Mouse (Mus musculus) cerebellum, postnatal 10 days (tissue): ENCODE data around the gene D630039A03Rik.

Source experiments
- DNase-seq, 2 experiments: peaks; one replicate each; pipeline ENCODE4 v3.0.0; 2021; ENCODE audit warnings: mixed read lengths in 2 of 2

D630039A03Rik gene

GRCm38 (mm10) chr4:57916201-57916661, at the start of gene D630039A03Rik:
Gene D630039A03Rik, minus strand, starts transcription at chr4:57916297.
- DNase-seq: peak; percentile 81 to 82

DNA sequence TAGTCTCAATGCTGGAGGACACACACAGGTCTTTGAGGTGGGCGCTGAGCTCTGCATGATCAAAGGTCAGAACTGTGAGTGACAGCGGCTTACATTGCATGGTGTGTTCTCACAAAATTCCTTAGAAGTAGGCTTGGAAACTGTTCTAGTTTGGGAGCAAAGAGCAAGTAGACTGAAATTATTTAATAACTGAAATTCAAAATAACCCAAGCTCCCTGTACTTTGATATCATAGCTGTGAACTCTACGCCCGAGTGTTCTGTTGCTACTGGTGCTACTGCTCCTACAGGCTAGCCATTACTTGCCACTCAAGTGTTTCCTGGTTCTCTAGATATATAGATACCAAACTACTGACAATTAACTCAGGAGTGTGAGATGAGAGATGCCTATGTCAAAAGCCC, 49.4 kb upstream of the D630039A03Rik start:
- DNase-seq: no peak

DNA sequence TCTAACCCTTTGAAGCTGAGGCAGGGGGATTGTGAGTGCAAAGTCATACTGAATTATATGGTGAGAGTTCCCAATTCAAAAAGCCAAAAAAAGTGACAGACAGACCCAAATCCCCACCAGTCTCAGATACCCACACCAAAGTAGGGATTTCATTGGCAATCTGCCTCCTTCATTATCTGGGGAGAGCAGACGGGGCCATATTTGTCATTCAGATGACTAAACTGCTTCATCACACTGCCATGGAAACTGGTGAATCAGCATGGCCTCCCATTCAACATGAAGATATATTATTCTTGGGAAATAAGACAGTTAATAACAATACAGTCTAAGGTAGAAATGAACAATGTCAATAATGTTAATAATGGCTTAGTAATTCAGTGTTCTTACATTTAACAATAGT, 48.0 kb upstream of the D630039A03Rik start:
- no peak for DNase-seq

DNA sequence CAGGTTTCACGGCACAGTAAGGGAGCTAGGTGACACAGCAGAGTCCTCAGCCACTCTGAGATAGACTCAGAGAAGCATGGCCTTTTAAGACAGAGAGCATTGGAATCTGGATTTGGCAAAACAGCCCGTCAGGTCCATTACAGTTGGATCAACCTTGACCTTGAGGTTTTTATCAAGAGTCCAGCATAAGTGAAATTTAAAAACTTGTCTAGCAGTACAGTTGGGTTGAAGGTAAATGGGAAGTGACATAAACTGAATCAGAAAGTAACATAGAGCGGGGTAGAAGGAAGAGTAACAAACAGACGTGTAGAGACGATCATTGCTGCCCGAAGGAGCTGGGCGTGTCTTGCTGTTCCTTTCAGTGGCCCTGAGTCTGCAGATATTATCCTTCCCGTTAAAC, 43.0 kb upstream of the D630039A03Rik start:
- no peak for DNase-seq

DNA sequence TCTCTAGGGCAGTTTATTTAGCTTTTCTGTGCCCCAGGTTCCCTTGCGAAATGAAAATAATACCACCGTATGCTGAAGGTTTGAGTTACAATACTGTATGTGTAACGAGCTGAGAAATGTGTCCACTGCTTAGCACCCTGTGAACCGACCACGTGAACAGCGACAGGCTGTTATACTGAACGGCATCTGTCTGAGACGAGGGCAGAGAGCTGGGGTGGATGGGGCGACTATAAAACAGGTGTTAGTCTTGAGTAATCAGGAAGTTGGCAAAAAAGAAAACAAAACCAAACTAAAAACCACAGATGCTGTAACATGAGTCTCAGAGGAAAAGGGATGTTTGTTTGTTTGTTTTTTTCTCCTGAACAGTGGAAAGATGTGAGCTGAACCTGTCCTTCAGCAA, 42.0 kb upstream of the D630039A03Rik start:
- DNase-seq: no peak

GRCm38 (mm10) chr4:57957200-57958085, 41.3 kb upstream of the D630039A03Rik start:
- DNase-seq: peak; percentile 67 to 69

GRCm38 (mm10) chr4:57956029-57956960, 40.2 kb upstream of the D630039A03Rik start, which contains the start of gene Txn1:
Gene Txn1, minus strand, starts transcription at chr4:57956411.
- DNase-seq: peak; percentile 98 to 99

- peak; percentile 75 to 76 for DNase-seq
These were observed 39.5 kb upstream of the D630039A03Rik start for GRCm38 (mm10) chr4:57955544-57955958.

DNA sequence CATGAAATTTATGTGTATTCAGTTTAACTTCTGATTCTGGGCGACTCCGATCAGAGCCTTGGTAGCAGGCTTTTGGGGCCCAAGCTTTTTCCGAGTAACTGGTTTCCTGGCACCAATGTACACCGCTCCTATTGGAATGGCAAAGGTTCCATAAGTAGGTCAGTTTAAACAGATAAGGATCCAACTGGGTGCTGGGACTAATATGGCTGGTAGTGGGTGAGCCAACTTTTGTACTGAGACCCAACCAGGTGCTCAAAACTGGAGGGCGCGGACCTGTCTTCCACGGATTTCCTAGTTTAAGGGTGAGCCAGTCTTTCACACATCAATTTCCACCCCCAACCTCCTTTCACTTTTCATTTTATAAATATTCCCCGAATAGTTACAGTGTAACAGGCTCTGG, 38.9 kb upstream of the D630039A03Rik start:
- peak; percentile 12 to 20 for DNase-seq

- no peak for DNase-seq
These were observed 38.5 kb upstream of the D630039A03Rik start for GRCm38 (mm10) chr4:57954580-57954979.

- DNase-seq: peak; percentile 11 to 19
These were observed 37.7 kb upstream of the D630039A03Rik start for GRCm38 (mm10) chr4:57953796-57954195.

DNA sequence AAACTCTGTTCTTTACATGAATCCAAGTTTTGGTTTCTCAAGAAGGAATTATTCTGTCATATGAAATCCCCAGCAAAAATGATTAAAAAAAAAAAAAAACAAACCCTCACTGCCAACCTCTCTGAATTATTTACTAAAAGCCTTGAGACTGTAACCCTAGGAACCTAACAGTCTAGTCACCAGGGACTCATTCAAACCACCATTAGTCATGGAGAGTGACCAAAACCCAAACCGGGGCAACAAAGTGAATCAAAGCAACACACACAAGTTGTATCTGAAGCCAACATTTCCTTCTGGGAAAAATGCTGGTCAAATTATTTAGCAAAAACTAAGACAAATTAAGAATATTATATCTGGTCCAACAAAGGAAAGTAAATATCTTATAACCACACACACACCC, 36.8 kb upstream of the D630039A03Rik start:
- DNase-seq: no peak

DNA sequence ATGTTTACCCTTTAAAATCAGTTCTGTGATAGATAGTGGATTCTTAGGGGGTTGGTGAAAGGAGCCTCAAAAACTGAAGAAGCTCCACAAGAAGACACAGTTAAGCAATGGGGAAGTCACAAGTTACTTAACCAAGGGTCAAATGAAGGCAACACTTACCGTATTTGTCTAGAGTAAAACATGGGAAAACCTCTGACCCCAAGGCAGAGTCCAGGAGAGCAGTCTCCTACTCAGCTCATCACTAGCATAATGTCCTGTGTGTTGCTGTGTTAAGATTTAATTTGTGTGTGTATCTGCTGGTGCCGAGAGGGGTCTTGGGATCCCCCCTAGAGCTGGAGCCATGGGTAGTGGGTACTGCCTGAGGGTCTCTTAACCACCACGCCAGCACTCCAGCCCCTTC, 36.3 kb upstream of the D630039A03Rik start:
- DNase-seq: no peak

DNA sequence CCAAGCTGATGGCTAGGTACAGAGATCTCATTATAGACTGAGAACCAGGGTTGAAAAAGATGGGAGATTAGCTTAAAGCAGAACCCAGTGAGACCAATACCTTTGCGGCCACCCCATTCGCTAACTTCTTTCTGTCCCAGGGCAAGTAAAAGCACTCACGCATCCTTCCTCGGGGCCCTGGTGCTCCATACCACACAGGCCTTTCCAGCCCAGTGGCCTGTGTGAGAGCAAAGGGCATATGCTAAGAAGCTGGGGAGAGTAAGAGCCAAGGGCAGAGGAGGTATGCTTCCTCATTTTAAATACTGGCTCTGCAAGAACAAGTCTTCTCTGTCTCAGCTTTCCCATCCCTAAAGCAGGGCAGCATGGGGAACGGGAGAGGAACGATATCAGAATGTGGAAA, 33.8 kb upstream of the D630039A03Rik start:
- no peak for DNase-seq

DNA sequence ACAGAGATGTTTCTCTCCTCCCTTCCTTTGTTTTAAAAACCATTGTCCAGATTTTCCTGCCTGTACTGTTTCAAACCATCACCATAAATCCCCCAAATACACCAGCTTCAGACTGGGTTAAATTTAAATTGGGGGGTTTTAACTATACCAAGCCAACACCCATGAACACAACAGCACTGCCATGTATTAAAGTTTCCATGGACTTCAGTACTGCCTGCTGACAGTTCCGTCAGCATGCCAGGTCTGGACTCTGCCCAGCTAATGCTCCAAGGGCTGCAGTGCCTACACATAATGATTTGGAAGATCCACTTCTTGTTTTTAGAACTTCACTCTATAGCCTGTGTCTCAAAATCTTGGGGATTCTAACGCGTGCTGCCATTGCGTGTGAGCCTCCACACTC, 31.4 kb upstream of the D630039A03Rik start:
- no peak for DNase-seq

GRCm38 (mm10) chr4:57947036-57947435, 30.9 kb upstream of the D630039A03Rik start:
- DNase-seq: no peak

- no peak for DNase-seq
These were observed 26.8 kb upstream of the D630039A03Rik start for GRCm38 (mm10) chr4:57942892-57943291.

DNA sequence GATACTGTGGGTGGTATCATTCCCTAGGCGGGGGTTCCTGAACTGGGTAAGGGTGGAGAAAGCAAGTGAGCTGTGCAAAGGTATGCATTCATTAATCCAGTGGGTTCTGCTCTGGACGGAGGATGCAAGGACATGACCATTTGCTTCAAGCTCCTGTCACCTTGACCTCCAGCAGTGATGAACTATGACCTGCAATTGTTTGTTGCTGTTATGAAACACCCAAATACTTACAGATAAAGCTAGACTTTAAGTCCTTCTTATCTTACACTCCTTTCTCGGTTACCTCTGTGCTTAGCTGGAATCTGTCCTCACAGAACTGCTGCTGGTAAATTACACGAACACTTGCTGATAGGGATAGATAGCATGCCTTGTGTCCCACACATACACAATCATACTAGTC, 24.5 kb upstream of the D630039A03Rik start:
- no peak for DNase-seq

DNA sequence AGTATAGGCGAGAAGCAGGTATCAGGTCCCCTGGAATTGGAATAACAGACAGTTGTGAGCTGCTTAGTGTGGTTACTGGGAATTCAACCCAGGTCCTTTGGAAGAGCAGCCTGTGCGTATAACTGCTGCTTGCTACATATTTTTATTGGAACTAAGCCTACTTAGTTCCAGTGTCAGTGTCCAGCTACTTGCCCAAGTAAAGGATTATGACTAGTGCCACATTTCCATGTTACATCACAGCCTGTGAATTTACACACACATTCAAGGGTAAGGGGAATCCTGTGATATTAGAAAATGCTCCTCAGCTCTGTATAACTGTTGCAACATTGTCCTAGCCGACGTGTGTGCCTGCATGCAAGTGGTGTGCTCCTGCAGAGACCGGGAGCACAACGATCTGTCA, 21.2 kb upstream of the D630039A03Rik start:
- no peak for DNase-seq

GRCm38 (mm10) chr4:57934181-57934580, 18.1 kb upstream of the D630039A03Rik start:
- DNase-seq: no peak

DNA sequence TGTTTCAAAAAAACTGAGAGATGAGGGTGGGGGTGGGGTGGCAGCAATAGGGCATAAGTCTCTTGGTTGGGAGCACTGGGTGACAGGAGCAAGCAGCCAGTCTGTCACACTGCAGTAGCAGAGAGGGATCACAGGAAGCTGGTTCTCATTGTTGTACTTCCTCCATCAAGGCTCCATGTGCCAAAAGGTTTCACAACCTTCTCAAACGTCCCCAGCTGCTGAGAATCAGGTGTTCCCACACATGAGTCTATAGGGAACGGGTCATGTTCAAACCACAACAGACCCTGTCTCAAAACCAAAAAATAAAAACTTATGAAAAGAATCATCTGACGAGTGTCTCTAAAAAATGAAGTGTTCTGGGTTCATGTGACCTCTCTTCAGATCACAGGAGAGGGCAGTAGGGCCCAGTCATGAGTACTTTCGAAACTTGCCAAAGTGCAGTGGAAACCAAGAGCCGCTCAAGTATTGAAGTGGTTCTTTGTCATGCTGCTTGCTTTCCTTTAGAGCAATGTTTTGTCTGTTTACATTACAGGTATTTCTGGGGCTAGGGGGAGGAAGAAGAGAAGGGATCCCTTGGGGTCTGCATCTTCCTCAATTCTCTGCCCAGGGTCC, 14.6 kb upstream of the D630039A03Rik start:
- DNase-seq: no peak

DNA sequence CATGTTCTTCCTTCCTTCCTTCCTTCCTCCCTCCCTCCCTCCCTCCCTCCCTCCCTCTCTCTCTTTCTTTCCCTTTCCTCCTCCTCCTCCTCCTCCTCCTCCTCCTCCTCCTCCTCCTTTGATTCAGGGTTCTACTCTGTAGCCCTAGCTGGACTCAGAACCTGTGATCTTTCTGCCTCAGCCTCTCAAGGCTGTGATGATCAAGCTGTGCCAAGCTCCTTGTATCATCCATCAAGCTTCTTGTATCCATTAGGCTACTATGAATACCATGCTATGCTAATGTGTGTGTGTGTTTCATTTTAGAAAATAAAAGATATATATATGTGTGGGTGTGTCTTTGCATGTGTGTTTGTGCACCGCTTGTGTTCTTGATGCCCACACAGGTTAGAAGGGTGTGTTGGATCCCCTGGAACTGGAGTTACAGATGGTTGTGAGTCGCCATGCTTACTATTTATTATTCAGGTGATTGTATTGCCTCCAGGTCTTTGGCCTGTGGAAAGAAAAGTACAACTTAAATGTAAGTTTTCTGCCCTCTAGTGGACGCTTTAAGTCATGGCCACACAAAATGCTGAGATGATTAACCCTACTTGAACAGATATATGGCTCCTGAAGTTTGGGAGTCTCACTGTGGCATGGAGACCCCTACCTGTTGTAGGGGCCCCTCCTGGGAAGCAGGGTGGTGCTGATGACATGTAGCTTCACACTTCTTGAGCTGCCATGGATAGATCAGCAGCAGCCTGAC, 11.5 kb upstream of the D630039A03Rik start:
- DNase-seq: peak; percentile 52 to 73
